Mouse (Mus musculus): ENCODE results near the gene Grb2. TPM values are rescaled to one million over a fixed set of nuclear protein-coding genes. Genes with fewer than 3 reads are reported as not detected.
A peak's percentile ranks its signal among the peaks of the same experiment; 100 is the strongest.

Grb2 gene
- 3.4 and 3.8 TPM in 2 replicates for polyA plus RNA-seq (2012)

DNA sequence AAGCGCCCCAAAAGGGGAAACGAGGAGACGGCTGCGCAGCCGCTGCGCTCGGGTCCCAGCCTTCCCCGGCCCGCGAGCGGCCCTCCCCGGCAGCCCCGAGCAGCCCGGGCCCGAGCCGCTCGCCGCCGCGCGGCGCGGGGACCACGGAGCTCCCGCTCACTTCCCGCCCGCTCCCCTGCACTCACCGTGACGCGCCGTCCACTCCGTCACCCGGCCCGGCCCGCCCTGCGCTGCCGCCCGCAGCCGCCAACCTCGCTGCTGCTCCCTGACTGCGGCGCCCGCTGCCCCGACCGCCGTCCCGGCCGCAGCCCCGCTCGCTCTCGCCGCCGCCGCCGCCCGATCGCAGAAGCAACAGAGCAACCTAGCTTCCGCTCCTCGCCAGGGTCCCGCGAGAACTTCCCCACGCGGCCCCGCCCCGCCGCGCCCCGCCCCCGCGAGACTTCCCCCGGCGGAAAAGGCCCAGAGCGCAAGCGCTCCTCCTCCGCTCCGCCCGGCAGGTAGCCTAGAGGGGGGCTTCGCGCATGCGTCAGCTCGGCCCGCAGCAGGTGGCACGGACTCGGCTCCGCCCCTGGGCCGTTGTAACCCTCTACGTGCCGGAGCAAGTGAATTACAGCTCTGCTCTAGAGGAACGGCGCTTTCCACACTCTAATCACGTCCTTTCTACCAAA is at the start of gene Grb2:
TSS of gene Grb2 (minus strand) at position 389 of the 668 bp plus-strand sequence.
- Histone ChIP-seq H3K27me3 (ENCODE audit: control insufficient read depth) (no peaks in the 10 kb centered on the region), H3K9me3 (ENCODE audit: control insufficient read depth, low read length) (peaks cover 2% of the 10 kb centered on the region; the same call in 1 of the 2 replicates), H3K36me3 (ENCODE audit: control insufficient read depth) (peaks cover 3% of the 10 kb centered on the region; the same call in 1 of the 2 replicates), H3K4me1 (ENCODE audit: control insufficient read depth) (peaks cover 63% of the 10 kb centered on the region), H3K4me3 (replicated peaks) (peak within 1 kb of the TSS; percentile 95)
- TF ChIP-seq TAL1 (IDR thresholded peaks at IDR 0.05; ENCODE audit: low read length) (no peak), GATA1 (IDR thresholded peaks at IDR 0.05; ENCODE audit: low read length) (no peak)

DNA sequence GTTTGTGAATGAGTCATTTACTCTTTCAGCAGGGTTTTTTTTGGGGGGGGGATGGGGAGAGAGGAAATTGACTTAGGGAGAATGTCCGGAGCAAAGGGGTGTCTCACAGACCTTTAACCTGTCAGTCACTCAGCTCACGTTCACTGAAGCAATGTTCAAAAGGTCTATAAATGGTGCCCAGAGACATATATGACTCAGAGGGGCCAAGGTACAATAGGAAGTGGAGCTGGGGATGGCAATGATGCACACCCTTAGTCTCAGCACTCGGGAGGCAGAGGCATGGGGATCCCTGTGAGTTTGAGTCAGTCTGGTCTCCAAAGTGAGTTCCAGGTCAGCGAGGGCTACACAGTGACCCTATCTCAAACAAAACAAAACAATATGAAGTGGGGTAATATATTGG is 45.1 kb upstream of the Grb2 start:
- Histone ChIP-seq H3K9me3 (ENCODE audit: control insufficient read depth, low read length) (no peaks in the 10 kb centered on the region), H3K27me3 (ENCODE audit: control insufficient read depth) (peaks cover 11% of the 10 kb centered on the region), H3K4me1 (ENCODE audit: control insufficient read depth) (no peaks in the 10 kb centered on the region), H3K36me3 (ENCODE audit: control insufficient read depth) (no peaks in the 10 kb centered on the region), H3K4me3 (replicated peaks) (no peak overlapping the region)
- TF ChIP-seq GATA1 (IDR thresholded peaks at IDR 0.05; ENCODE audit: low read length) (no peak), TAL1 (IDR thresholded peaks at IDR 0.05; ENCODE audit: low read length) (no peak)

- Histone ChIP-seq H3K9me3 (ENCODE audit: control insufficient read depth, low read length) (no peaks in the 10 kb centered on the region), H3K4me3 (replicated peaks) (no peak overlapping the region), H3K36me3 (ENCODE audit: control insufficient read depth) (no peaks in the 10 kb centered on the region), H3K4me1 (ENCODE audit: control insufficient read depth) (peaks cover under 1% of the 10 kb centered on the region; the same call in 1 of the 2 replicates), H3K27me3 (ENCODE audit: control insufficient read depth) (peaks cover 18% of the 10 kb centered on the region)
- TF ChIP-seq TAL1 (IDR thresholded peaks at IDR 0.05; ENCODE audit: low read length), result no peak
- 0 out of 2 replicates have a peak, but pooled peaks have one; percentile 10 for TF ChIP-seq GATA1 (IDR thresholded peaks at IDR 0.05; ENCODE audit: low read length)
Observed at GRCm38 (mm10) chr11:115752653-115753052, 44.3 kb upstream of the Grb2 start.

DNA sequence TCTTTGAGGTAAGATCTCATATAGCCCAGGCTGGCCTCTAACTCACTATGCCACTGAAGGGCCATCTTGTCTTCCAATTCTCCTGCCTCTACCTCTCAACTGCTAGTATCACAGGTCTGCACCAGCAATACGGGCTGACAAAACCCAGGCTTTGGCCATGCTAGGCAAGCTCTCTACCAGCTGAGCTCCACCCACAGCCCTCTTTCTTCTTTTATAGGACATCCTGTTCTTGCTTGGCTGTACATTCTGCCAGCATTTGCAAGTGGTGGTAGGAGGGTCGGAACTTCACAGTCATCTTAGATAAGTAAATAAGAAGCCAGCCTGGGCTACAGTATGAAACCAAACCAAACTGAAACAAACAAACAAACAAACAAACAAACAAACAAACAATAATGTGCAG is 43.3 kb upstream of the Grb2 start:
- no peak for TF ChIP-seq TAL1 (IDR thresholded peaks at IDR 0.05; ENCODE audit: low read length)
- no peak for TF ChIP-seq GATA1 (IDR thresholded peaks at IDR 0.05; ENCODE audit: low read length)

DNA sequence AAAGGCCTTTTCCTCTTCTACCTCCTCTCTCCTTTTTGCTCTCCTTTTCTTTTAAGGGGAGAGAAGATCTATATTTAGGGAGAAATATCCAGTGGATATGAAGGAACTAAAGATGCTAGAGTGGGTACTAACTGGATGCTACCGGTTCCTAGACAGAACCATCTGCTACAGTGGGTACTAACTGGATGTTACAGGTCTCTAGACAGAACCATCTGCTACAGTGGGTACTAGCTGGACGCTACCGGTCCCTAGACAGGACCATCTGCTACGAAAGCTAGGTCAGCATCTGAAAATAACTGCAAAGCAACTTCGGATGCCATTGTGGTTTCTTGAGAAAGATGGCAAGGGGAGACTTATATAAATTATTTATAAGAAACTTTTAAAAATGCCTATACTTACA is 41.4 kb upstream of the Grb2 start:
- no peaks in the 10 kb centered on the region for H3K9me3 ChIP-seq (ENCODE audit: control insufficient read depth, low read length)
- TF ChIP-seq GATA1 (IDR thresholded peaks at IDR 0.05; ENCODE audit: low read length) (no peak), TAL1 (IDR thresholded peaks at IDR 0.05; ENCODE audit: low read length) (no peak)
- H3K27me3 ChIP-seq (ENCODE audit: control insufficient read depth), result peaks cover 23% of the 10 kb centered on the region
- peaks cover 10% of the 10 kb centered on the region for H3K4me1 ChIP-seq (ENCODE audit: control insufficient read depth)
- no peaks in the 10 kb centered on the region for H3K36me3 ChIP-seq (ENCODE audit: control insufficient read depth)
- no peak overlapping the region for H3K4me3 ChIP-seq (replicated peaks)

More for the DNA sequence above, 43.3 kb upstream of the Grb2 start:
- H3K9me3 ChIP-seq (ENCODE audit: control insufficient read depth, low read length), result no peaks in the 10 kb centered on the region
- H3K4me3 ChIP-seq (replicated peaks), result no peak overlapping the region
- H3K36me3 ChIP-seq (ENCODE audit: control insufficient read depth), result no peaks in the 10 kb centered on the region
- H3K4me1 ChIP-seq (ENCODE audit: control insufficient read depth), result peaks cover 7% of the 10 kb centered on the region
- peaks cover 21% of the 10 kb centered on the region for H3K27me3 ChIP-seq (ENCODE audit: control insufficient read depth)

DNA sequence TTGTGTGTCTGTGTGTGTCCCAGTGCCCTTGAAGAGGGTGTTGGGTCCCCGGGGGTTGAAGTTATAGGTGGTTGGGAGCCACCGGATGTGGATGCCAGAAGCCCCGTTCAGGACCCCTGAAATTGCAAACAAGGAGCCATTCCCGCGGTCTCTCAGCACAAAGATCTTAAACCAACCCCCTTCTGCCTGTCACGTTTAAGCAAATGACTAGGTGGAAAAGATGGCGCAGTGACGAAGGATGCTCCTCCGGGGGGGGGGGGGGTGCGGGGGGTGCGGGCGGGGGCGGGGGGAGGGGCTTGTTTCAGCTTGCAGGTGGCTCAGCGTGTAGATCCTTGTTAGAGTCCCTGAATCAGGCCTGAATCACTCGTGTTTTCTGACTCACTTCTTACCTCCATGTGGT is 39.0 kb upstream of the Grb2 start:
- TF ChIP-seq GATA1 (IDR thresholded peaks at IDR 0.05; ENCODE audit: low read length) (no peak), TAL1 (IDR thresholded peaks at IDR 0.05; ENCODE audit: low read length) (no peak)
- no peaks in the 10 kb centered on the region for H3K9me3 ChIP-seq (ENCODE audit: control insufficient read depth, low read length)
- no peak overlapping the region for H3K4me3 ChIP-seq (replicated peaks)
- H3K4me1 ChIP-seq (ENCODE audit: control insufficient read depth), result peaks cover 10% of the 10 kb centered on the region
- H3K27me3 ChIP-seq (ENCODE audit: control insufficient read depth), result peaks cover 34% of the 10 kb centered on the region
- H3K36me3 ChIP-seq (ENCODE audit: control insufficient read depth), result no peaks in the 10 kb centered on the region

DNA sequence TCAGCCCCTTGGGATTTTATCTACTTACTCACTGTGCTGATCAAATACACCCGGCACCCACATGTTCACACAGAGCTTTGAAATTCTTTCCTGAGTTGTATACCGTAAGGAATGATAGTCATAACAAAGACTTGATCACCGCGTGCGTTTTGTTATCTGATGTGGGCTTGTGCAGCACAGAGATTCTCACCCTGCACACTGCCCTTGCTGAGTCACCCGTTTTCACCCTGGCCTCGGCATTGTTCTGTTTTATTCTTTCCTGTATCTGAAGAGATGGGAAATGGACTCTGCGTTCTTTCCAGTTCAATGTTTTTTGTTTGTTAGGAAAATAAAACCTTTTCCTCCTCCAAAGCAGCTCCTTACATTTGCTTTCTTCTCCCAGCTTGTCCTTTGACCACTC is 38.4 kb upstream of the Grb2 start:
- H3K9me3 ChIP-seq (ENCODE audit: control insufficient read depth, low read length), result no peaks in the 10 kb centered on the region
- H3K4me1 ChIP-seq (ENCODE audit: control insufficient read depth), result peaks cover 10% of the 10 kb centered on the region
- H3K27me3 ChIP-seq (ENCODE audit: control insufficient read depth), result peaks cover 34% of the 10 kb centered on the region
- TF ChIP-seq GATA1 (IDR thresholded peaks at IDR 0.05; ENCODE audit: low read length), result peak; percentile 62
- TF ChIP-seq TAL1 (IDR thresholded peaks at IDR 0.05; ENCODE audit: low read length), result no peak
- no peaks in the 10 kb centered on the region for H3K36me3 ChIP-seq (ENCODE audit: control insufficient read depth)
- H3K4me3 ChIP-seq (replicated peaks), result no peak overlapping the region

DNA sequence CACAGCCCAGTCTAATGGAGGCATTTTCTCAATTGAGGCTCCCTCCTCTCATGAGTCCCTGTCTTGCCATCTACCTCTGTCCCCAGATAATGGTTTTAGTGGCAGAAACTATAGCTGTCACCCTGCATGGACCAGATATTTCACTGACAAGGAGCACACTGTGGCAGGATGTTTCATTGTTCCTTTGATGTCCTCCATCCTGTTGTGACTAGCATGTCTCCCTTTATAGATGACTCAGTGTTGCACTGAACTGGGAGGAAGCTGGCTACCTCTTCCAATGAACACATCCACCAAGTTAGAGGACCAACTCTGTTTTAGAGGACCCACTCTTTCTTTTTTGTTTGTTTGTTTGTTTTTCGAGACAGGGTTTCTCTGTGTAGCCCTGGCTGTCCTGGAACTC is 37.7 kb upstream of the Grb2 start:
- Histone ChIP-seq H3K4me3 (replicated peaks) (no peak overlapping the region), H3K9me3 (ENCODE audit: control insufficient read depth, low read length) (no peaks in the 10 kb centered on the region), H3K4me1 (ENCODE audit: control insufficient read depth) (peaks cover 10% of the 10 kb centered on the region), H3K36me3 (ENCODE audit: control insufficient read depth) (no peaks in the 10 kb centered on the region), H3K27me3 (ENCODE audit: control insufficient read depth) (peaks cover 34% of the 10 kb centered on the region)
- no peak for TF ChIP-seq GATA1 (IDR thresholded peaks at IDR 0.05; ENCODE audit: low read length)
- no peak for TF ChIP-seq TAL1 (IDR thresholded peaks at IDR 0.05; ENCODE audit: low read length)

- TF ChIP-seq TAL1 (IDR thresholded peaks at IDR 0.05; ENCODE audit: low read length) (no peak), GATA1 (IDR thresholded peaks at IDR 0.05; ENCODE audit: low read length) (no peak)
- Histone ChIP-seq H3K27me3 (ENCODE audit: control insufficient read depth) (peaks cover 31% of the 10 kb centered on the region), H3K36me3 (ENCODE audit: control insufficient read depth) (no peaks in the 10 kb centered on the region), H3K4me1 (ENCODE audit: control insufficient read depth) (peaks cover 10% of the 10 kb centered on the region), H3K9me3 (ENCODE audit: control insufficient read depth, low read length) (no peaks in the 10 kb centered on the region), H3K4me3 (replicated peaks) (no peak overlapping the region)
Observed at GRCm38 (mm10) chr11:115744385-115744784, 36.0 kb upstream of the Grb2 start.
